Mouse (Mus musculus) layer of hippocampus, postnatal 10 days (tissue): ENCODE data around the gene Dmrta2. TPM values are rescaled to one million over a fixed set of nuclear protein-coding genes. Genes with fewer than 3 reads are reported as not detected.

ENCODE experiments used
- DNase-seq, 2 experiments: peaks; one replicate each; pipeline ENCODE4 v3.0.0; 2021; ENCODE audit warnings: low spot score in 2 of 2
- total RNA-seq, 2 experiments: library from RNA; stranded (reverse); gene quantifications; 2 replicates each; pipeline ENCODE4 v1.2.3; 2021

Gene Dmrta2
- total RNA-seq, 2 experiments from 2014 or later = 6.3 to 8.1 TPM

DNA sequence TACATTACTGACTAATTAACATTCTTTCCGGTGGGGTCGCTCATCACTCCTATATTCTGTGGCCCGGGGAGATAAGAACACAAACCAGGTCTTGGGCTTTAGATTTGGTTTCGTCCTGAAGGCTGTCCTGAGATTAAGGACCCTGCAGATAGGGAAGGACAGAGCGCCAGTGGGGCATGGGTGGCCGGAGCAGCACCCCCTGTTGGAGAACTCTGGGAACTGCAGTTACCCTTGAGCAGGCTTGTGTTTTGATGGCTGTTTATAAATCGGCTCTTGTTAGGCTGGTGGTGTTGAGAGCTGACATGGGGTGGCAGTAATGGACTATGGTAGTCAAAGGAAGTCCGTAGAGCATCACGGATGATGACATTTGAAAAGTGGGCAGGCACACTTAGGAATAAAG is 41.3 kb downstream of the Dmrta2 start:
- no peak for DNase-seq

DNA sequence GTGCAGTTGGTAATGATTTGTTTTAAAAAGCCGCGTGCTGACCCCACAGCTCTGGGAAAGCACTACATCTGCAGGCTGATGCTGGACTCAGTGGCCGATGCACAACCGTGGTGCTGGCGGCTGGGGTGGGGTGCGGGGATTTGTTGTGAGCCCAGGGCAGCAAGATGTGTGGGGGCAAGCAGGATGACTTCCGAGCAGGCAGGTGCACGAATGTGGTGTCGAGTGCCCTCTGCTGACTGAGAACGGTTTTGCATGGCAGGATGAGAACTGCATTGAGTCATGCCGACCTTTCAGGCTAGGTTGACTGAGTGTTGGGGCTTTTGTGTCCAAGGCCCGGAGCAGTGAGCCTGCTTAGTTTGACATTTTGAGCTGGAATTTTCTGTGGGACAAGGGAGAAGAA is 42.4 kb downstream of the Dmrta2 start:
- DNase-seq = peak; percentile 93 to 96

DNA sequence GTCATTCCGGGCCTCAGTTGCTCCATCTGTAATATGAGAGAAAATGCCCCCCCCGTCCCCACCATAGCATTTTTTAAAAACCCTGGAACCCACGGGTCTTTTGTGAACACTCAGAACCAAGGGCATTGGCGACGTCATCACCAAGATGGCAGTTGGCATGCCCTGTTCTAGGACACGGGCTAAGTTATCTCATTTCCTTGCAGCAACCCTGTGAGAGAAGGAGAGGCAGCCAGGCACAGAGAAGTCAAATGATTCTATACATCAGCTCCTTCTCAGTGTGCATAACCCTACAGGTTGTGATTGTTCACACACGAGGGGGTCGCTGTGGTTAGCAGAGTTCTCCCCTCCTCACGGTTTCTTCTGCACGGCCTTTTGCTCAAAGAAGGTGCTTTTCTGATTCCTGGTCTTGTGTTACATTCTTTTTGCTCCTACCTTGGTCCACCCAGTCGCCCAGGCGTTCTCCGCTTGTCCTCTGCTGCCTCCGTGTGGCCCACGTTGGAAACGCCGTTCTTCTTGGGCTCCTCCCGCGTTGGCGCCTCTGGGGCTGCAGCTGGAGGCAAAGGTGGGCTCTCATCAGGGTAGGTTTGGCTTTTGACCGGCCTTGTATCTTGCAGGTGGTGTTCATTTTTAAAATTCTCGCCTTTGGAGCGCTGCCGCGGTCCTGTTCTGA is 44.2 kb downstream of the Dmrta2 start:
- peak; percentile 92 to 94 for DNase-seq

DNA sequence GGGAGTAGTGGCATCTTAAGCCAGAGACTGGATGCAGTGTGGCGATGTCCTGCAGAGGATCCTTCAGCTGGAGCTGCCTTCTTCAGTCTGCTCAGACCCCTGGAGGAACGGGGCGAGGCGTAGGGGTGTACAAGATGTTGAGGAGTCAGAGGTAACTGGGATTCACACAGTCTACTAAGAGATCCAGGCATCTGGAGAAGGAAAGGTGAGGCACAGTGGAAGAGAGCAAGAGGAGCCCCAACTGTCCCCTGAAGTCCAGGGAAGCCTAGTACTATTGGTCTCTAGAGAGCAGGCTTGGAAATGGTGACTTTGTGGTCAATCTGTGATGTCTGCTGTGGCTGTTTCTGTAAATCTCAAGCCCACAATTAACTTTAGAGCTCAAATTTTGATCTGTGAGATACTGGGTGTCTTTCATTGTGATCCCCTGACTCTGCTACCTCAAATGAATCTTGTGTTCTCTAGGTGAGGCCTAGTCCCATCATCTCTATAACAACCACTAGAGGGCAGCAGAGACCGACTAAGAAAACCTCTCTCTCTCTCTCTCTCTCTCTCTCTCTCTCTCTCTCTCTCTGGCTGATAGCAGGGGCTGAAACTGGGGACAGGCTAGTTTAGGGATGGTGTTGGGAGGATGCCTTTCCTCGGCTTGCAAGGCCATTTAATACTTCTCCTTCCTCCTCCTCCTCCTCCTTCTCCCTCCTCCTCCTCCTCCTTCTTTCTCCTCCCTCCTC is 50.8 kb downstream of the Dmrta2 start:
- DNase-seq = peak; percentile 46 to 64

DNA sequence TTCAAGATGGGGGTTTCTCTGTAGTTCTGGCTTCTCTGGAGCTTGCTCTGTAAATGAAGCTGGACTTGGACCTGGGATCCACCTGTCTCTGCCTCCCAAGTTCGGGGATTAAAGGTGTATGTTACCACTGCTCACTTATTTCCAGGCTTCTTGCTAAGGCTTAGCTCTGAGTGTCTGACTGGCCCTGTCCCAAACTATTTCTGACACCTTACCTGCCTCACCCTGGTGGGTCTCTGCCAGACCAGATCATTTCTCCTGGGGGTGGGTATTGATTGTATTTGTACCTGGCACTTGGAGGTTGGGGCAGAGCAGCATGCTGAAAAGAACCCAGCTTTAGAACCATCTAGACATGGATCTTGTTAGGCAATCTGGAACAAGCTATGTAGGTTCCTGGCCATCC is 51.6 kb downstream of the Dmrta2 start:
- no peak for DNase-seq
